Mouse (Mus musculus) erythroblast, embryonic 14.5 days (primary cell): Measurements from ENCODE around the gene Fstl3.

Experiments used
- GATA1 ChIP-seq: IDR thresholded peaks from 2 replicates; pipeline ENCODE4 v1.6.1; 2012; ENCODE audit warnings: low read length, inconsistent platforms, mixed read lengths
- TAL1 ChIP-seq: IDR thresholded peaks from 3 replicates; pipeline ENCODE4 v1.6.1; 2012; ENCODE audit warnings: low read length, inconsistent platforms, mixed read lengths

DNA sequence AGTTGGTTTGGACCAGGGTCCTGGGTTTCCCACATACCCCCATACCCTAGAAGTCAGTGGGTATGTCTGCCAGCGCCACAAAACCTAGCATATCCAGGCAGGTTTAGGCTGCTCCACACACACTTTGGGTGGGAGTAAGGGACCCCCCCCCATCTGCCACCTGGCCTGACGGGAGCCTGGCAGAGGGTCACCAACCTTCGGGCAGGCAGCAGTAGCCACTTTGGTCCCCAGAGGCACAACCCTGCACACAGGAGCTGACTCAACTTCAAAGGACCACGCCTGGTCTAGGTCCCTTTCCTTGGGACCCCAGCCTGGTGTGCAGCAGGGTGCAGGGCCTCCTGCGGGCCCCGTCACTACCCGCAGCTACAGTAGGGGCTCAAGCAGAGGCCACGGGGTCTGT, 43.2 kb downstream of the Fstl3 start:
- TF ChIP-seq GATA1: no peak
- no peak for TF ChIP-seq TAL1
